Mouse (Mus musculus) embryonic stem cell, embryonic (primary cell): ENCODE results near the gene Gbp5.
"Not testable (repeated sequence)": the region's sequence is repeated elsewhere in the genome, so short reads cannot be mapped to it uniquely, and the experiment has no call there.

Experiments
- CTCF ChIA-PET, 4 experiments: fragments of 300-600 bp in 2 of 4; fragments of 350-600 bp in 2 of 4; sonication (Branson Sonifier 250); formaldehyde crosslinking; loops; one replicate each; lab custom pipeline; 2022; ENCODE audit warnings: inconsistent platforms in 2 of 4; lab: Charles Lee
- POLR2A ChIA-PET, 4 experiments: fragments of 300-600 bp in 2 of 4; fragments of 350-600 bp in 2 of 4; sonication (Branson Sonifier 250); formaldehyde crosslinking; loops; one replicate each; lab custom pipeline; 2022; ENCODE audit warnings: antibody characterized with exemption in 4 of 4, inconsistent platforms in 1 of 4; lab: Charles Lee

Gene Gbp5

DNA sequence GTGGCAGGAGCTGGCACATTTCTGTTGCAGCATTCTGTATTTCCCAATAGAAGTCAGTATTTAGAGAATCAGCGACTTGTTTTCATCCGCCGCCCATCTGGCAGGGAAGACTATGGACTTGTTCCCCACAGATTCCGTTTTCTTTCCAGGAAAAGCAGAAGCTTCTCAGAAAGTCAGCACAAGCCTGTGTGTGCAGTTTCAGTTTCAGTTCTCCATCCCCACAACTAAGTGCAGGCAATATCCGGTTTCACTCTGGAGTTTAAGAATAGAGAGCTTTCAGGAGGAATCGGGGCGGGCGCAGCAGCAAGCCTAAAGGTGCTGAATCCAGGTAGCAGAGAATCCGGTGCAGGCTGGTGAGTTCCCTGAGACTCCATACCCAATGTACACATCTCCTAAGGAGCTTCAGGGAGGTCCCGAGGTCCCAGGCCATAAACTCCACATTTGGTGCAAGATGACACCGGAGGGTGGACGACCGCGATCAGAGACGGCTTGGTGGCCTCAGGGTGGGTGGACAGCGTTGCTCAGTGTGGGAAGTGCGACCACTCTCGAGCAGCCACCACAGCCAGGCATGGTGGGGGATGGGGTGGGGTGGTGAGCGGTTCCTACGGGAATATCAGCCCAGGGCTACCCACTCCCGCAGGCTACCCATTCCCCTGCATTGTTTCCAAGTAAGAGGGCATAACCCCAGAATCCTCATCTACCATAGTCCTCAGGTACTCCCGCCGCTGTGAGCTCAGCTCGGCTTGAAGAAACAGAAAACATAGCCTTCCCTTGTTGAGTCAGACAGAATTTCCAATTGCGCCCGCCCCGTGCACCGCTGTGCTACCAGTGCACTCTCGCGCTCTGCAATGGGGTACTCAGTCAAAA is 36.5 kb downstream of the Gbp5 start, which contains the start of gene Gbp7:
Gene Gbp7, plus strand, starts transcription at position 256 of the 867 bp plus-strand sequence.
- CTCF ChIA-PET: interaction anchor here in 3 of 4 experiments (0.6 to 1.7 kb wide), 4 partner anchors 30 to 247 kb away, joined by 3 to 5 read pairs (median 4); no protein-coding TSS in a partner anchor
- POLR2A ChIA-PET: interaction anchor here in 3 of 4 experiments (0.6 to 1.1 kb wide), 3 partner anchors 158 to 235 kb away, joined by 3 to 4 read pairs (median 3); partner anchors contain the start of gene Gtf2b (in 1 of the 3)

DNA sequence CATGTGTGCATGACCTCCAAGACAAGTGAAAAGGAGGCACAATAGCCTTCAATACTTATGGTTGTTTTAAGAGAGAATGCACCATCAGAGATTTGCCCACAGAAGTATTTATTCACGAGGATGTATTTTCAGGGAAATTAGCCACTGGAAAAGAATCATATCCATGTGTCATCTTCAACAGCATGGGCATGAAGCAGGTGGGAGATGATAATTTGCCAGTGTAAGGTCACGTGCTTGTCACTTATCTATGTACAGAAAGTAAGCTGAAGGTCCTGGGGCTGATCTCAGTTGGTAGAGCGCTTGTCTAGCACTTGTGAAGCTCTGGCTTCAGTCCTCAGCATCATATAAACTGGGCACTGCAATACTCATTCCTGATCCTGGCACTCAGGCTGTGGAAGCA is 37.8 kb downstream of the Gbp5 start:
- ChIA-PET POLR2A (no interaction called here), CTCF (no interaction called here)

DNA sequence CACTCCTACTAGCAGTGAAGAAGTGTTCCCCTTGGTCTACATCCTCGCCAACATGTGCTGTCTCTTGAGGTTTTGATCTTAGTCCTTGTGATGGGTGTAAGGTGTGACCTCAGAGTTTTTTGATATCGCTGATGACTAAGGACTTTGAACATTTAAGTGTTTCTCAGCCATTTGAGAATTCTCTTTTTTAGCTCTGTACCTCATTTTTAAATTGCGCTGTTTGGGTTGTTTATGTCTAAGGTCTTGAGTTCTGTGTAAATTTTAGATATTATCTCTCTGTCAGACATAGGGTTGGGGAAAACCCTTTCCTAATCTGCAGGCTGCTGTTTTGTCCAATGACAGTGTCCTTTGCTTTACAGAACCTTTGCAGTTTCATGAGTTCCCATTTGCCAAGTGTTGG is 39.4 kb downstream of the Gbp5 start:
- ChIA-PET CTCF (interaction anchor here in 2 of 4 experiments (0.7 to 1.1 kb wide), 2 partner anchors 27 to 113 kb away, joined by 3 read pairs; no protein-coding TSS in a partner anchor), POLR2A (no interaction called here)

DNA sequence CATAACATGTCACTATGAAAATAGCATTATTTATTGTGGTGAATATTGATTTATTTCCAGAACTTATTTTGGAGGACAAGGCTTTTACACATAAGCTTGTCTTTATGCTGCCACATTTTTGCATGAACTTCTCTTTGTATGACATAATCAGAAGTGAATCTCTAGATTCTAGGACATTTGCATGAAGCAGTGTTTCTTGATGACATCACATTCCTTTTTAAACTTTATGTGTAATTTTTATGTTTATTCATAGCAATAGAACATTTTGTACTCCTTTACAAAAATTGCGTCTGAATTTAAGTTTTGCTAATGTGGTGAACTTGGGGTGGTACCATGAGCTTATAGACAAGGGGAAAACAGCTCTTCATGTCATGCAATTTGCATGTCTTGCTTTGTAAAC is 41.9 kb downstream of the Gbp5 start:
- ChIA-PET CTCF (interaction anchor here in 1 of 4 experiments (0.5 kb wide), 1 partner anchor 25 kb away, joined by 3 read pairs; no protein-coding TSS in a partner anchor), POLR2A (no interaction called here)

DNA sequence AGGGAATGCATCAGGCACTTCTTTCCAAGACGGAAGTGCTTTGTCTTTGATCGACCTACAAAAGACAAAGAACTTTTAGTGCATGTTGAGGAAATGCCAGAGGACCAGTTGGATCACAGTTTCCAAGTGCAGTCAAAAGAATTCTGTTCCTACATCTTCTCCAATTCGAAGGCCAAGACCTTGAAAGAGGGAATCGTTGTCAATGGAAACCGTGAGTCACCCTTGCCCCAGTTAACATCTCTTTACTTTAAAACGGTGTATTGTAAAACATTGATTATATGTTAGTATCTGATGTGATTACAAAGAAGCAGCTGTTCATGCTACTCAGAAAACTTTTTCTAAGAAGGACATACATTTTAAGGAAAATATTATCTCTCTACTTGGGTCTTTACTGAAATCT is 47.6 kb downstream of the Gbp5 start:
- CTCF ChIA-PET: no interaction called here
- POLR2A ChIA-PET: no interaction called here

DNA sequence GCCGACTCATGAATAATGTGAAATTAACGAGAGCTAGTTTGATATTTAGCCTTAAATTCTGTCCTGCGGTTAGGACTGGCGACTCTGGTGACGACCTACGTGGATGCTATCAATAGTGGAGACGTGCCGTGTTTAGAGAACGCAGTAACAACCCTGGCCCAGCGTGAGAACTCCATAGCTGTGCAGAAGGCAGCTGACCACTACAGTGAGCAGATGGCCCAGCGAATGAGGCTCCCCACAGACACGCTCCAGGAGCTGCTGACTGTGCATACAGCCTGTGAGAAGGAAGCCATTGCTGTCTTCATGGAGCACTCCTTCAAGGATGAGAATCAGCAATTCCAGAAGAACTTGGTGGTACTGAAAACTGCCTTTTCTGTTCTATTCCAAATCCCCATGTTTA is 49.0 kb downstream of the Gbp5 start:
- CTCF ChIA-PET, POLR2A ChIA-PET: not testable (repeated sequence)

DNA sequence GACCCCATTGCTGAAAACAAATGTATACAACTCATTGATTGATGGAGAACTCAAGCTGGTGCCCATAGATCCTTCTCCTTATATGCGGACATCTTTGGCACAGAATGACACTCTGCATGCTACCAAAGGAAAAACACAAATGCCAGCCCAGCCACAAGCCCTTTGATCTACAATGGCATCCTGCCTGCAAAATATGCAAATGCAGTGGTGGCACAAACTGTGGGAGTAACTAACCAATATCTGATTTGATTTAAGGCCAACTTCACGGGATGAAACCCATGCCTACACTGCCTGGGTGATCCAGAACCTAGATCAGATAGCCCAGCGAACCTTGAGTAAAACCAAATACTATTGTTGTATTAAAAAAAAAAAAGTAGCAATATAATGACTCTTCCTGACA is 52.9 kb downstream of the Gbp5 start:
- CTCF ChIA-PET: no interaction called here
- POLR2A ChIA-PET: no interaction called here

DNA sequence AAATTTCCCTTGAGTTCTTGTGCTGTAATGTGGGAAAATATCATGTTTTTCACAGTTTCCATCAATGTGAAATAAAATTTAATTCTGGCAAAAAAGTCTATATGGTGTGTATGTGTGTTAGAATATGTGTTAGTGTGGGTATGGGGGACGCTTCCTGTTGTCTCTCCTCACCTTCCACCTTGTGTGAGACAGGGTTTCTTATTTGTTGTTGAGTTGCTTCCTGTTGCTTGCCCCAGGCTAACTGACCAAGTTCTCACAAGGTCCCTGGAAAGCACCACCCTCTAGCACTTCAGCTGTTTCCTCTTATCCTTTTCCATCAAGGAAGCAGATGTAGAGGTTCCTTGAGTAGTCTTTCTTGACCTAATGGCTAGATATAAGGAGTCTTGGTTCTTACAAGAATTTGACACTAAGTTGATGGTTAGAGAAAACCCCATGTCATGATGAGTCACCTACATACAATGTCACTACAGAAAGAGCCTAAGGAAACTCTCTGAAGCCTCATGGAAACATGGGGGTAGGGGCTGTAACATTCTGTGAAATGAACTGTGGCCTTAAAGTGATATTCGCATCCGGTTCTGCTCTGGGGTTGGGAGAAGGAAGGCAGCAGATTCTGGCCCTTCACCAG is 56.4 kb downstream of the Gbp5 start:
- ChIA-PET POLR2A (no interaction called here), CTCF (no interaction called here)

DNA sequence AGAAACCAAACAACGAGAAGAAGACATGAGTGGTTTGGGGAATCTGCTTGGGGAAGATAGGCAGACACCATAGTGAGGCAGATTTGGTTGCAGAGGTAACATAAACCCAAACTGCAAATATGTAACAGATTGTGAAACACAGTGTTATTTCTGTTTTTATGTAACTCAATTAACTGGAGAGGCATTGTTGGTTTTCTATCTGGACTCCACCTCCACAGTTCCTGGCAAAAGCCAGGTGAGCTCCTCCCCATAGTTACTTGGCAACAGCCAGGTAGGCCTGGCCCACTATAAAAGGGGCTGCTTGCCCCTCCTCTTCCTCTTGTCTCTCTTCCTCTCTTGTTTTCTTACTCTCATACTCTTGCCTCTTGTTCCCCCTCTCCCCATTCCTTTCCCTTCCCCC is 60.8 kb downstream of the Gbp5 start:
- ChIA-PET POLR2A (no interaction called here), CTCF (no interaction called here)

DNA sequence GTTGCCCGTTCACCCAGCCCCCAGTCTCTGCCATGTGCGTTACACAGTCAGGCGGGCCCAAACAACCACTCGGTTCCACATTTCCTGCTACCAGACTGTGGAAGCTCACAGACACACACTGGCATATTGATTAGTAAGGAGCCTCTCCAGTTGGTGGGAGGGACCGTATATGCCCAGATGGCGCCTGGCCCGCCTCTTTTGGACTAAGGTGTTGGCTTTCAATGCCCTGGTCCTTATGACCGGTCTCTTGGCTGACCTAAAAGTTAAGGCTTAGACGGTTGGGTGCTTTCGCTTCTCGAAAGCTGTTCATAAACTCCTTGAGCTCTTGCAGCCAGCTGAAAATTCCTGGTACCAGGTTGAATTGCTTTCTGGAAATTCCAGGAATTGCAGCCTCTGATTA is 61.8 kb downstream of the Gbp5 start:
- POLR2A ChIA-PET: no interaction called here
- CTCF ChIA-PET: interaction anchor here in 1 of 4 experiments (0.7 kb wide), 1 partner anchor 152 kb away, joined by 3 read pairs; no protein-coding TSS in a partner anchor

DNA sequence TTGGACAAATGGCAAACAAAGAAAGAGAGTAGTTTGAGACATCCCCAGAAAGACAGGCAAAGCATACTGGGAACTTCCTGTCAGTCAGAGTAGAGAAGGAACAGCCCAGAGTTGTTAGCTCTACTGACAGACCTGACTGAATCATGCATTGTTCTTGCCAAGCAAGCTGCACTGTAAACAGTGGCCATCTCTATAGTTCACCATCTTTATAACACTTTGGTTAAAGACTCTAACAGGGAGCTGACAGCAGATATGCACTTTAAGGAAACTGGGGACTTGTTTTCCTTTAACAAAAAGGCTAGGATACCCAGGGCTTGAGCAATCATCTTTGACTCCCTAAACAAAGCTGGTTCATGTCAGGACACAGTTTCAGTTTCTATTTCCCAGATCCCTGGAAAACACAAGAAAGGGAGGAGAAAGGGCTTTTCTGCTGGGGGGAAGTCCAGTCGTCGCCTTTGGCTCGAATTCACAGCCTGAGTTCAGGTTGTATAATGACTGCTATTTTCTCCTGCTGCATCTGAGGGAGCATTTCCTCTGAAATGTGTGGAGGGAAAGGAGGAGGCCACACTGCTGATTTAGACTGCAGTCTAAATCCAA is 66.0 kb downstream of the Gbp5 start, which contains the start of gene Gbp3:
Gene Gbp3, plus strand, starts transcription at position 395 of the 597 bp plus-strand sequence.
- CTCF ChIA-PET: interaction anchor here in 3 of 4 experiments (0.6 to 1.3 kb wide), 7 partner anchors 15 to 1645 kb away, joined by 3 to 4 read pairs (median 3); partner anchors contain the start of genes Gbp7 (in 1 of the 3) and Lmo4 (in 1 of the 3)
- POLR2A ChIA-PET: no interaction called here

DNA sequence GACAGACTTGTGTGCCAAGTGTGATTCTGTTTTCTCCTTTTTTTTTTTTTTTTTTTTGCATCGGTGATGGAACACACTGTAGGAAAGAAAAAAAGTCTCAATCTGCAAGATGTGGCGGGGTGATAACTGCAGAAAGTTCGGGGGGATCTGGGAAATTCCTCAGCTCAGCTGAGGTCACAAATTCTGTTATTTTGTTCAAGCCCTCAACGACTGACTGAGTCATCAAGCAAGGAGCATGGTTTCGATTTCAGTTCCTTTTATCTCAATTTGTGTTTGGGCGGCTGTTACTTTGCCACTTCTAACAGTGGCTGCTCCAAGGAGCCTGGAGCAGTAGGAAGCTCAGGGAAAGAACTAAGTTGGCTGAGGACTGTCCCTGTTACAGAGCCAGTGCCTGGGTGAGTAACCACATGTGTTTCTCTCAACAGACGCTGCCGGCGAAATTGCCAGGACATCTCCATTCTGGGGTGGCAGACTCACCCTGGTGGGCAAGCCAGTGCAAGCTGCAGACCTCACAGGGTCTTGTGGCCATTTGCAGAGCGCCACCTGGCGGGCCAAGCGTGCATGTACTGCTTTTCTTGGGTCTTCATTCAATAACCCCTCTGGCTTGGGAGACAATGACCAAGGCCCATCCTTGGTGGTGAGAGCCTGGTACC is 66.6 kb downstream of the Gbp5 start:
- ChIA-PET CTCF (interaction anchor here (0.5 to 1.3 kb wide), 17 partner anchors 9 to 1893 kb away, joined by 3 to 4 read pairs (median 3); partner anchors contain the start of gene Gbp7 (in 1 of the 4)), POLR2A (no interaction called here)

DNA sequence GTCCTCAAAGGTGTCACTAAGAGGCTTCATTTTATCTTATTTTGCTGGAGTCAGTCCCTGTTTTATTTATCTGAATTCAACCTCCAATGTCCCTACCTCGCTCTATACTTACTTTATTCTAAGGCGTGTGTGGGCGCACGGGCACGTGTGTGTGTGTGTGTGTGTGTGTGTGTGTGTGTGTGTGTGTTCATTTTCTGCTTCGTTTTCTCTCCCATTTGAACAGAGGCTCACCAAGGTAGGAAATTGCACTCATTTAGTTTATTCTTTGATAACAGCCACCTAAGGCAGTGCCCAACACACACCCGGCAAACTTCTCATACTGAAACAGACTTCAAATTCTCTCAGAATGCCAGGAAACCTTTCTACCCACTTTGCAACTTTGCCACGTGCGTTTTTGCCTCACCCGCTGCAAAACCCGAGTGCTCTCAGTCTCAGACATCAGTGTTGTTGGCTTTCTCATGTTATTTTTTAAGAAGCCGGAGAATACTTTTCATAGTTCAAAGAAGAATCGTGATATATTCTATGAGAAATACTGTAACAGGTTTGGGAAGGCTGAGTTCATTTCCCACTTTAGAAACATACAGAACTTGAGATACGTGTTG is 67.4 kb downstream of the Gbp5 start:
- CTCF ChIA-PET: interaction anchor here in 3 of 4 experiments (0.5 to 1.3 kb wide), 11 partner anchors 8 to 1892 kb away, joined by 3 to 4 read pairs (median 3); no protein-coding TSS in a partner anchor

DNA sequence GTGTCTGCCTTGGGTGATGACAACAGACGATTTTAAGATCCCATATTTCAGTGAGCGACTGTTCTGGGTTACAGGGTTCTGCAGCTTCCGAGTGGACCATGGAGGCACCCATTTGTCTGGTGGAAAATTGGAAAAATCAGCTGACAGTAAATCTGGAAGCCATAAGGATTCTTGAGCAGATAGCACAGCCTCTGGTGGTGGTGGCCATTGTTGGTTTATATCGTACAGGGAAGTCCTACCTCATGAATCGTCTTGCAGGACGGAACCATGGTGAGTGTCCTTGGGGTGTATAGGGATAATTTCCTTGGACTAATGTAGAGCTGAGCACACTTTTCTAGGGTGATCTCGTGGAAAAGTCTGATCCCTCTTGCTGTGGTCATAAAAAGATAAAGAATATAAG is 67.9 kb downstream of the Gbp5 start:
- CTCF ChIA-PET: no interaction called here
- POLR2A ChIA-PET: no interaction called here

More for the DNA sequence above, 67.4 kb downstream of the Gbp5 start:
- POLR2A ChIA-PET: no interaction called here

DNA sequence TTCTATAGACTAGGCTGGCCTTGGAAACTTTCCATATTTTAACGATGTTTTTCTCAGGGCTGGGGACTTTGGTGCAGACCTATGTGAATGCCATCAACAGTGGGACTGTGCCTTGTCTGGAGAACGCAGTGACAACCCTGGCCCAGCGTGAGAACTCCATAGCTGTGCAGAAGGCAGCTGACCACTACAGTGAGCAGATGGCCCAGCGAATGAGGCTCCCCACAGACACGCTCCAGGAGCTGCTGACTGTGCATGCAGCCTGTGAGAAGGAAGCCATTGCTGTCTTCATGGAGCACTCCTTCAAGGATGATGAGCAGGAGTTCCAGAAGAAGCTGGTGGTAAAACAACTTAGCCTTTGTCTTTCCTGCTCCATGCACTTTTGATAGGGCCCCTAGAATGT is 73.7 kb downstream of the Gbp5 start:
- POLR2A ChIA-PET, CTCF ChIA-PET: not testable (repeated sequence)

DNA sequence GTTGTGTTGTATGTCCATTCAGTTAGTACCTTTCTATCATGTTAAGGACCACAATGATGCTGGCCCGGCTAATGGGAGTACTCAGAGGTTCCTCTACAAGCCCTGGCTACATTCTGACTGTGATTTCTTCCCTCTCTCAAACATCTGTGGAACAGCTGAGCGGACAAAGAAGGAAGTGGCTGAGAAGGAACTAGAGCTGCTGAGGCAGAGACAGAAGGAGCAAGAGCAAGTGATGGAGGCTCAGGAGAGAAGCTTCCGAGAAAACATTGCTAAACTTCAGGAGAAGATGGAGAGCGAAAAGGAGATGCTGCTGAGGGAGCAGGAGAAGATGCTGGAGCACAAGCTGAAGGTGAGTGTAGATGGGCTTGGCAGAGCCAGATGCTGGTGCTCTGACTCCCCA is 77.0 kb downstream of the Gbp5 start:
- POLR2A ChIA-PET: no interaction called here
- CTCF ChIA-PET: no interaction called here
